Mouse (Mus musculus) hindbrain, embryonic 16.5 days (tissue): ENCODE measurements around the gene Prokr2. TPM values are rescaled to one million over a fixed set of nuclear protein-coding genes. Genes with fewer than 3 reads are reported as not detected.

Experiments used
- ATAC-seq: fragments of 200-750 bp; cut with Nextera tagmentation; 2 replicates; pipeline ENCODE4 v1.8.0; 2017; ENCODE audit warnings: moderate TSS enrichment, moderate library complexity
- H3K27ac ChIP-seq: fragments of 300-500 bp; sonication (generic); 2 replicates; pipeline ENCODE4 v1.5.1; 2014; ENCODE audit warnings: low read depth, mild to moderate bottlenecking, control low read depth, low read length, moderate library complexity
- H3K27me3 ChIP-seq: fragments of 300-500 bp; sonication (generic); replicated peaks from 2 replicates; pipeline ENCODE4 v1.6.1; 2014; ENCODE audit warnings: low read length; ENCODE audit not compliant: control insufficient read depth, insufficient read depth
- H3K36me3 ChIP-seq: fragments of 300-500 bp; sonication (generic); 2 replicates; pipeline ENCODE4 v1.6.1; 2014; ENCODE audit warnings: mild to moderate bottlenecking, low read length, moderate library complexity, mixed read lengths; ENCODE audit not compliant: control insufficient read depth, insufficient read depth
- H3K4me1 ChIP-seq: fragments of 300-500 bp; sonication (generic); 2 replicates; pipeline ENCODE4 v1.6.1; 2014; ENCODE audit warnings: low read depth, low read length; ENCODE audit not compliant: control insufficient read depth, insufficient read depth
- H3K4me2 ChIP-seq: fragments of 300-500 bp; sonication (generic); 2 replicates; pipeline ENCODE4 v1.6.1; 2014; ENCODE audit warnings: mild to moderate bottlenecking, low read length, control low read depth, moderate library complexity
- H3K4me3 ChIP-seq: fragments of 300-500 bp; sonication (generic); 2 replicates; pipeline ENCODE4 v1.5.1; 2014; ENCODE audit warnings: mild to moderate bottlenecking, low read length, control low read depth, moderate library complexity
- H3K9ac ChIP-seq: fragments of 300-500 bp; sonication (generic); 2 replicates; pipeline ENCODE4 v1.6.1; 2014; ENCODE audit warnings: low read depth, mild to moderate bottlenecking, control low read depth, low read length, moderate library complexity
- H3K9me3 ChIP-seq: fragments of 300-500 bp; sonication (generic); 2 replicates; pipeline ENCODE4 v1.6.1; 2014; ENCODE audit warnings: mild to moderate bottlenecking, low read length, moderate library complexity; ENCODE audit not compliant: control insufficient read depth
- WGBS: fragments of 180-500 bp; shearing (Covaris S2); extraction: QIAGEN DNeasy Blood & Tissue Kit; methylation state at CpG from one replicate; pipeline ENCODE4 v1.1.7; 2014; 5-methylcytosine and 5-hydroxymethylcytosine counted together
- polyA plus RNA-seq: library from polyadenylated mRNA; unstranded; fragments of >200 nt; fragmentation: Nextera tagmentation; extraction: Ambion mirVana; gene quantifications from 2 replicates; pipeline ENCODE4 v1.2.1, GENCODE M21; 2015

Gene Prokr2
- 4.0 and 4.4 TPM in 2 replicates for polyA plus RNA-seq

GRCm38 (mm10) chr2:132385194-132385838 is at the start of gene Prokr2:
Prokr2 (minus strand) TSS chr2:132385447.
- Histone ChIP-seq H3K9ac (peak within 1 kb of the TSS; percentile 66), H3K36me3 (no peaks in the 10 kb centered on the region), H3K4me3 (peak within 1 kb of the TSS; percentile 57), H3K4me1 (peaks cover 8% of the 10 kb centered on the region), H3K27me3 (peaks cover 4% of the 10 kb centered on the region; the same call in 1 of the 2 replicates), H3K27ac (no peak within 1 kb of the TSS), H3K4me2 (peak within 1 kb of the TSS; percentile 95), H3K9me3 (no peaks in the 10 kb centered on the region)
- ATAC-seq = peak; percentile 71
- WGBS = under 1% methylated on average over 29 of the region's 29 CpGs

GRCm38 (mm10) chr2:132427160-132427941 is 42.1 kb upstream of the Prokr2 start:
- no peaks in the 10 kb centered on the region for H3K36me3 ChIP-seq
- no peaks in the 10 kb centered on the region for H3K27me3 ChIP-seq
- ATAC-seq = peak; percentile 59
- no peaks in the 10 kb centered on the region for H3K9me3 ChIP-seq
- 35% methylated on average over 17 of the region's 17 CpGs for WGBS
- peak overlapping the region; percentile 39 for H3K4me2 ChIP-seq
- peaks cover 8% of the 10 kb centered on the region for H3K4me1 ChIP-seq
- peak overlapping the region; percentile 18 for H3K27ac ChIP-seq
- H3K9ac ChIP-seq = no peak overlapping the region
- no peak overlapping the region for H3K4me3 ChIP-seq

GRCm38 (mm10) chr2:132425576-132425975 is 40.3 kb upstream of the Prokr2 start:
- no peak for ATAC-seq
- Histone ChIP-seq H3K36me3 (no peaks in the 10 kb centered on the region), H3K4me1 (peaks cover 8% of the 10 kb centered on the region), H3K27me3 (no peaks in the 10 kb centered on the region), H3K9ac (no peak overlapping the region), H3K4me3 (no peak overlapping the region), H3K27ac (no peak overlapping the region), H3K4me2 (no peak overlapping the region), H3K9me3 (no peaks in the 10 kb centered on the region; the same call in 1 of the 2 replicates)
- WGBS = 53% methylated on average over 6 of the region's 6 CpGs

GRCm38 (mm10) chr2:132423411-132424047 is 38.3 kb upstream of the Prokr2 start:
- Histone ChIP-seq H3K9me3 (no peaks in the 10 kb centered on the region; the same call in 1 of the 2 replicates), H3K27ac (no peak overlapping the region), H3K9ac (no peak overlapping the region), H3K4me3 (no peak overlapping the region), H3K4me2 (no peak overlapping the region), H3K36me3 (no peaks in the 10 kb centered on the region), H3K4me1 (peaks cover 8% of the 10 kb centered on the region), H3K27me3 (no peaks in the 10 kb centered on the region)
- 69% methylated on average over 7 of the region's 7 CpGs for WGBS
- peak; percentile 66 for ATAC-seq

GRCm38 (mm10) chr2:132422846-132423245 is 37.6 kb upstream of the Prokr2 start:
- H3K27me3 ChIP-seq = no peaks in the 10 kb centered on the region
- no peak overlapping the region for H3K4me3 ChIP-seq
- WGBS = 86% methylated on average over 9 of the region's 9 CpGs
- H3K9me3 ChIP-seq = no peaks in the 10 kb centered on the region; the same call in 1 of the 2 replicates
- no peaks in the 10 kb centered on the region for H3K36me3 ChIP-seq
- no peak overlapping the region for H3K27ac ChIP-seq
- H3K4me2 ChIP-seq = no peak overlapping the region
- H3K9ac ChIP-seq = no peak overlapping the region
- H3K4me1 ChIP-seq = peaks cover 8% of the 10 kb centered on the region
- no peak for ATAC-seq

GRCm38 (mm10) chr2:132418414-132418813 is 33.2 kb upstream of the Prokr2 start:
- ATAC-seq = no peak
- WGBS = 90% methylated on average over 2 of the region's 2 CpGs
- no peaks in the 10 kb centered on the region for H3K36me3 ChIP-seq
- no peak overlapping the region for H3K4me3 ChIP-seq
- H3K9ac ChIP-seq = no peak overlapping the region
- no peak overlapping the region for H3K4me2 ChIP-seq
- H3K9me3 ChIP-seq = no peaks in the 10 kb centered on the region; the same call in 1 of the 2 replicates
- H3K27ac ChIP-seq = no peak overlapping the region
- H3K27me3 ChIP-seq = no peaks in the 10 kb centered on the region
- no peaks in the 10 kb centered on the region for H3K4me1 ChIP-seq

GRCm38 (mm10) chr2:132410126-132410525 is 24.9 kb upstream of the Prokr2 start:
- ATAC-seq = no peak
- H3K27me3 ChIP-seq = no peaks in the 10 kb centered on the region
- no peaks in the 10 kb centered on the region for H3K36me3 ChIP-seq
- no peaks in the 10 kb centered on the region for H3K4me1 ChIP-seq
- no peak overlapping the region for H3K27ac ChIP-seq
- no peak overlapping the region for H3K4me3 ChIP-seq
- H3K9ac ChIP-seq = no peak overlapping the region
- no peak overlapping the region for H3K4me2 ChIP-seq
- H3K9me3 ChIP-seq = no peaks in the 10 kb centered on the region
- WGBS = 82% methylated on average over 4 of the region's 4 CpGs

GRCm38 (mm10) chr2:132398136-132398535 is 12.9 kb upstream of the Prokr2 start:
- H3K27me3 ChIP-seq = no peaks in the 10 kb centered on the region
- peaks cover 10% of the 10 kb centered on the region for H3K9me3 ChIP-seq
- no peak overlapping the region for H3K4me3 ChIP-seq
- H3K9ac ChIP-seq = no peak overlapping the region
- H3K36me3 ChIP-seq = no peaks in the 10 kb centered on the region
- no peak overlapping the region for H3K4me2 ChIP-seq
- ATAC-seq = no peak
- H3K4me1 ChIP-seq = no peaks in the 10 kb centered on the region
- H3K27ac ChIP-seq = no peak overlapping the region
- WGBS = 84% methylated on average over 8 of the region's 8 CpGs

GRCm38 (mm10) chr2:132395753-132396152 is 10.5 kb upstream of the Prokr2 start:
- H3K4me2 ChIP-seq = no peak overlapping the region
- no peaks in the 10 kb centered on the region for H3K27me3 ChIP-seq
- peaks cover 10% of the 10 kb centered on the region for H3K9me3 ChIP-seq
- H3K4me1 ChIP-seq = no peaks in the 10 kb centered on the region
- H3K4me3 ChIP-seq = no peak overlapping the region
- no peak overlapping the region for H3K27ac ChIP-seq
- ATAC-seq = no peak
- 84% methylated on average over 1 of the region's 1 CpGs for WGBS
- no peaks in the 10 kb centered on the region for H3K36me3 ChIP-seq
- H3K9ac ChIP-seq = no peak overlapping the region
